Mouse (Mus musculus) hindbrain, embryonic 10.5 days (tissue): ENCODE data around the gene Nova1. TPM values are rescaled to one million over a fixed set of nuclear protein-coding genes. Genes with fewer than 3 reads are reported as not detected.

ENCODE experiments used
- DNase-seq: peaks from one replicate; pipeline ENCODE4 v3.0.0-alpha.2; 2017; ENCODE audit warnings: low spot score
- H3K27ac ChIP-seq: fragments of 300-500 bp; sonication (generic); 2 replicates; pipeline ENCODE4 v1.5.1; 2016; ENCODE audit warnings: mild to moderate bottlenecking, moderate library complexity
- H3K27me3 ChIP-seq: fragments of 300-500 bp; sonication (generic); 2 replicates; pipeline ENCODE4 v1.6.1; 2016; ENCODE audit warnings: mild to moderate bottlenecking; ENCODE audit not compliant: poor library complexity, insufficient read depth, severe bottlenecking
- H3K36me3 ChIP-seq: fragments of 300-500 bp; sonication (generic); 2 replicates; pipeline ENCODE4 v1.6.1; 2016; ENCODE audit warnings: mild to moderate bottlenecking, moderate library complexity
- H3K4me1 ChIP-seq: fragments of 300-500 bp; sonication (generic); replicated peaks from 2 replicates; pipeline ENCODE4 v1.6.1; 2016; ENCODE audit warnings: mild to moderate bottlenecking
- H3K4me3 ChIP-seq: fragments of 300-500 bp; sonication (generic); 2 replicates; pipeline ENCODE4 v1.5.1; 2016; ENCODE audit warnings: mild to moderate bottlenecking, moderate library complexity
- H3K9me3 ChIP-seq: fragments of 300-500 bp; sonication (generic); 2 replicates; pipeline ENCODE4 v1.6.1; 2016; ENCODE audit warnings: mild to moderate bottlenecking, moderate library complexity
- WGBS: fragments of 180-500 bp; shearing (Covaris S2); methylation state at CpG from one replicate; pipeline ENCODE4 v1.1.7; 2016; 5-methylcytosine and 5-hydroxymethylcytosine counted together
- polyA plus RNA-seq: library from polyadenylated mRNA; unstranded; fragments of >200 nt; fragmentation: Nextera tagmentation; extraction: Ambion mirVana; gene quantifications from 2 replicates; pipeline ENCODE4 v1.2.1, GENCODE M21; 2016

Gene Nova1
- polyA plus RNA-seq, 1 experiment from 2014 or later, result 17.6 TPM

GRCm38 (mm10) chr12:46754325-46754848 lies 64.3 kb downstream of the Nova1 start:
- Histone ChIP-seq H3K27ac (no peak overlapping the region), H3K4me1 (0 out of 2 replicates have a peak, but pooled peaks cover 1% of the 10 kb centered on the region), H3K9me3 (no peaks in the 10 kb centered on the region), H3K27me3 (no peaks in the 10 kb centered on the region), H3K36me3 (no peaks in the 10 kb centered on the region), H3K4me3 (no peak overlapping the region)
- WGBS, result 66% methylated on average over 4 of the region's 4 CpGs
- DNase-seq, result no peak

GRCm38 (mm10) chr12:46753096-46753495 lies 65.6 kb downstream of the Nova1 start:
- Histone ChIP-seq H3K27ac (no peak overlapping the region), H3K4me1 (no peaks in the 10 kb centered on the region), H3K4me3 (no peak overlapping the region), H3K9me3 (no peaks in the 10 kb centered on the region), H3K27me3 (no peaks in the 10 kb centered on the region), H3K36me3 (no peaks in the 10 kb centered on the region)
- DNase-seq, result no peak
- 82% methylated on average over 3 of the region's 3 CpGs for WGBS

GRCm38 (mm10) chr12:46733261-46733660 lies 85.5 kb downstream of the Nova1 start:
- Histone ChIP-seq H3K36me3 (no peaks in the 10 kb centered on the region), H3K4me1 (no peaks in the 10 kb centered on the region), H3K9me3 (no peaks in the 10 kb centered on the region), H3K27ac (no peak overlapping the region), H3K4me3 (no peak overlapping the region), H3K27me3 (no peaks in the 10 kb centered on the region)
- no peak for DNase-seq

GRCm38 (mm10) chr12:46731943-46732342 lies 86.8 kb downstream of the Nova1 start:
- WGBS, result 87% methylated on average over 1 of the region's 1 CpGs

GRCm38 (mm10) chr12:46721914-46722313 lies 96.8 kb downstream of the Nova1 start:
- 63% methylated on average over 8 of the region's 8 CpGs for WGBS

More at GRCm38 (mm10) chr12:46731943-46732342, 86.8 kb downstream of the Nova1 start:
- H3K27ac ChIP-seq, result no peak overlapping the region
- no peaks in the 10 kb centered on the region for H3K27me3 ChIP-seq
- no peaks in the 10 kb centered on the region for H3K4me1 ChIP-seq
- H3K9me3 ChIP-seq, result no peaks in the 10 kb centered on the region
- DNase-seq, result no peak
- no peak overlapping the region for H3K4me3 ChIP-seq
- H3K36me3 ChIP-seq, result no peaks in the 10 kb centered on the region

GRCm38 (mm10) chr12:46719076-46719475 lies 99.7 kb downstream of the Nova1 start:
- H3K4me3 ChIP-seq, result no peak overlapping the region
- H3K4me1 ChIP-seq, result peaks cover 6% of the 10 kb centered on the region; the same call in 1 of the 2 replicates
- H3K9me3 ChIP-seq, result no peaks in the 10 kb centered on the region
- no peak overlapping the region for H3K27ac ChIP-seq
- WGBS, result 93% methylated on average over 4 of the region's 4 CpGs
- no peak for DNase-seq
- H3K36me3 ChIP-seq, result no peaks in the 10 kb centered on the region
- no peaks in the 10 kb centered on the region for H3K27me3 ChIP-seq

More at GRCm38 (mm10) chr12:46721914-46722313, 96.8 kb downstream of the Nova1 start:
- H3K27me3 ChIP-seq, result no peaks in the 10 kb centered on the region
- DNase-seq, result no peak
- H3K4me1 ChIP-seq, result peaks cover 6% of the 10 kb centered on the region; the same call in 1 of the 2 replicates
- H3K4me3 ChIP-seq, result no peak overlapping the region
- H3K36me3 ChIP-seq, result no peaks in the 10 kb centered on the region
- no peak overlapping the region for H3K27ac ChIP-seq
- H3K9me3 ChIP-seq, result no peaks in the 10 kb centered on the region

- peaks cover 17% of the 10 kb centered on the region for H3K36me3 ChIP-seq
- WGBS, result 90% methylated on average over 2 of the region's 2 CpGs
- no peak for DNase-seq
- no peaks in the 10 kb centered on the region for H3K4me1 ChIP-seq
- H3K27me3 ChIP-seq, result no peaks in the 10 kb centered on the region
- H3K27ac ChIP-seq, result no peak overlapping the region
- no peak overlapping the region for H3K4me3 ChIP-seq
- no peaks in the 10 kb centered on the region for H3K9me3 ChIP-seq
Observed at GRCm38 (mm10) chr12:46710094-46710493, 108.6 kb downstream of the Nova1 start.

- Histone ChIP-seq H3K4me3 (no peak overlapping the region), H3K36me3 (peaks cover 17% of the 10 kb centered on the region), H3K9me3 (no peaks in the 10 kb centered on the region), H3K4me1 (no peaks in the 10 kb centered on the region), H3K27me3 (no peaks in the 10 kb centered on the region), H3K27ac (no peak overlapping the region)
- WGBS, result 91% methylated on average over 7 of the region's 7 CpGs
- DNase-seq, result no peak
Observed at GRCm38 (mm10) chr12:46709475-46709874, 109.3 kb downstream of the Nova1 start.

- Histone ChIP-seq H3K9me3 (no peaks in the 10 kb centered on the region), H3K27me3 (no peaks in the 10 kb centered on the region), H3K27ac (no peak overlapping the region), H3K4me3 (no peak overlapping the region), H3K4me1 (peaks cover 5% of the 10 kb centered on the region; the same call in 1 of the 2 replicates), H3K36me3 (peaks cover 4% of the 10 kb centered on the region; the same call in 1 of the 2 replicates)
- WGBS, result 92% methylated on average over 8 of the region's 8 CpGs
- DNase-seq, result no peak
Observed at GRCm38 (mm10) chr12:46700202-46700601, 118.5 kb downstream of the Nova1 start.

- DNase-seq, result no peak
- H3K4me3 ChIP-seq, result no peak overlapping the region
- H3K36me3 ChIP-seq, result no peaks in the 10 kb centered on the region
- no peaks in the 10 kb centered on the region for H3K4me1 ChIP-seq
- WGBS, result 82% methylated on average over 2 of the region's 2 CpGs
- H3K9me3 ChIP-seq, result no peaks in the 10 kb centered on the region
- H3K27me3 ChIP-seq, result no peaks in the 10 kb centered on the region
- H3K27ac ChIP-seq, result no peak overlapping the region
Observed at GRCm38 (mm10) chr12:46676341-46676740, 142.4 kb downstream of the Nova1 start.

GRCm38 (mm10) chr12:46666706-46667105 lies 152.0 kb downstream of the Nova1 start:
- Histone ChIP-seq H3K4me1 (no peaks in the 10 kb centered on the region), H3K9me3 (no peaks in the 10 kb centered on the region), H3K27me3 (no peaks in the 10 kb centered on the region), H3K4me3 (no peak overlapping the region), H3K36me3 (no peaks in the 10 kb centered on the region), H3K27ac (no peak overlapping the region)
- 69% methylated on average over 2 of the region's 2 CpGs for WGBS
- DNase-seq, result no peak

- H3K4me1 ChIP-seq, result no peaks in the 10 kb centered on the region
- no peaks in the 10 kb centered on the region for H3K27me3 ChIP-seq
Observed at GRCm38 (mm10) chr12:46646139-46646611, 172.6 kb downstream of the Nova1 start.

GRCm38 (mm10) chr12:46645365-46645962 lies 173.3 kb downstream of the Nova1 start:
- no peak for DNase-seq
- 84% methylated on average over 6 of the region's 6 CpGs for WGBS
- H3K27ac ChIP-seq, result no peak overlapping the region

More at GRCm38 (mm10) chr12:46646139-46646611, 172.6 kb downstream of the Nova1 start:
- 86% methylated on average over 5 of the region's 5 CpGs for WGBS
- no peaks in the 10 kb centered on the region for H3K9me3 ChIP-seq
- H3K4me3 ChIP-seq, result no peak overlapping the region
- no peaks in the 10 kb centered on the region for H3K36me3 ChIP-seq
- DNase-seq, result no peak
- H3K27ac ChIP-seq, result no peak overlapping the region

More at GRCm38 (mm10) chr12:46645365-46645962, 173.3 kb downstream of the Nova1 start:
- no peaks in the 10 kb centered on the region for H3K27me3 ChIP-seq
- no peaks in the 10 kb centered on the region for H3K9me3 ChIP-seq
- H3K36me3 ChIP-seq, result no peaks in the 10 kb centered on the region
- no peaks in the 10 kb centered on the region for H3K4me1 ChIP-seq
- H3K4me3 ChIP-seq, result no peak overlapping the region
